Mouse (Mus musculus) heart, adult 9 months (tissue): Measurements from ENCODE around the gene Pycr1.

Experiments
- DNase-seq, 2 experiments: peaks; one replicate each; pipeline ENCODE4 v3.0.0; 2022; ENCODE audit warnings: low spot score in 2 of 2

Pycr1 gene

DNA sequence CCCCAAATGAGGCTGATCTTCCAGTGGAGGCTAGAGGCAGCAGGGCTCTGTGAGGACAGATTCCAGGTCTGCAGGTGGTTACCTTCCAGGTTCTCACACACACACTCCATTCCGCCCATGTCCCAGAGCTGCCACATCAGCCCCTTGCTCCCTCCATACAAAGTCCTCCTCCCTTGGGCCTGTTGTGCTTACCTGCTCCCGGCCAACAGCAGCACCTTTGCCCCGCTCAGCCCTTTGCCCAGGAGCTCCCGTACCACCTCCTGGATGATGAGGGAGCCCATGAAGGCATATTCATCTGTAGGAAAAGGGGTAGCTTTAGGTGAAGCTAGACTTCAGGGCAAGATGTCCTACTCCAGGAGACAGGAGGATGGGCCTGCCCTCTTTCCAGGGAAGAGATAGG is 13.7 kb upstream of the Pycr1 start:
- DNase-seq, result no peak

DNA sequence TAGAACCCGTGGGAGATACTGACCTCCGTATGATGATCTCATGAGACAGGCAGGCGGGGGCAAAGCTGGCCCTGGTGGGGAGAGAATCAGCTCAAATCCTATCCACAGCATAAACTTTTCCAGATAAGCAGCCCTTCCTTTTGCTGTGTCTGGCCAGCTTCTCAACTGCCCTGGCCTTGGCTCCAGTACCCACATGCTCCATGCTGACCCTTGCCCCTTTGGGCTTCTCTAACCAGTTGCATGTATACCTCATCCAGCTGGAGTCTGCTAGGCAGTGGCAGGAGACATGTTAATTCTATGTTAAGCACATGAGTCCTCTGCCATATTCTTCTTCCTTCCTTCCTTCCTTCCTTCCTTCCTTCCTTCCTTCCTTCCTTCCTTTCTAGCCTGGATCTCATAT is 11.2 kb upstream of the Pycr1 start:
- DNase-seq, result no peak

DNA sequence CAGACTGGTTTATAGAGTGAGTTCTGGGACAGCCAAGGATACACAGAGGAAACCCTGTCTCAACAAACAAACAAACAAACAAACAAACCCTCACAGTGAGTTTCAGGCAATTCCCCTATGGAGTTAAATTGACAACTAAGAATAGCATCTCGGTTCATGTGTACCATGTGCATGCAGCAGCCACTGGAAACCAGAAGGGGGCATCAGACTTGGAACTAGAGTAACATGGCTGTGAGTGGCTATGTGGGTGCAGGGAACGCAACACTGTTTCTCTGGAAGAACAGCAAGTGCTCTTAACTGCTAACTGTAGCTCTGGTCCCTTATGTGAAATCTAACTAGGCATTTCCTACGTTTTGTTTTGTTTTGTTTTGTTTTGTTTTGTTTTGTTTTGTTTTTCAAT is 8.3 kb upstream of the Pycr1 start:
- no peak for DNase-seq

DNA sequence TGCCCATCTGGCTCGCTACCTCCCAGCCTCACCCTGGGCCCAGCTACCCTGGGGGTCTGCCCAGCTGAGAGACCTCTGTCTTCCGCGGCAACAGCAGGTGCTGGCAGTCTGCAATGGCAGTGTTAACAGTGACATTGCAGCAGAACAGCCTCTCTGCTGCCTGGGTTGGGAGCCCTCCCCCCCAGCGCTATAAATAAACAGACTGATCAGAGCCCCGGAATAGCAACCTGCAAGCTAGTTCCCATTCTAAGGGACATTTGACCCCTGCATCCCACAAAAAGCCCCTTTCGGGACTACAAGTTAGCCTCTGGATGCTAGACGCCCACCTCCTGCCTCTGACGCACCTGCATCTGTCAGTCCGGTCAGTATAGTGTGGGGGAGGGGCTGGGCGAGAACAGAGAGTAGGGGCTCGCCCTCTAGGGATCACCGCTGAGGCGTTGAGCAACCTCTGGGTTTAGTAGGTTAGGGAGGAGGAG is 4.5 kb upstream of the Pycr1 start, which contains the start of gene Myadml2:
Gene Myadml2, minus strand, starts transcription at position 158 of the 476 bp plus-strand sequence.
- DNase-seq, result peak in 1 of 2 experiments; percentile 64

DNA sequence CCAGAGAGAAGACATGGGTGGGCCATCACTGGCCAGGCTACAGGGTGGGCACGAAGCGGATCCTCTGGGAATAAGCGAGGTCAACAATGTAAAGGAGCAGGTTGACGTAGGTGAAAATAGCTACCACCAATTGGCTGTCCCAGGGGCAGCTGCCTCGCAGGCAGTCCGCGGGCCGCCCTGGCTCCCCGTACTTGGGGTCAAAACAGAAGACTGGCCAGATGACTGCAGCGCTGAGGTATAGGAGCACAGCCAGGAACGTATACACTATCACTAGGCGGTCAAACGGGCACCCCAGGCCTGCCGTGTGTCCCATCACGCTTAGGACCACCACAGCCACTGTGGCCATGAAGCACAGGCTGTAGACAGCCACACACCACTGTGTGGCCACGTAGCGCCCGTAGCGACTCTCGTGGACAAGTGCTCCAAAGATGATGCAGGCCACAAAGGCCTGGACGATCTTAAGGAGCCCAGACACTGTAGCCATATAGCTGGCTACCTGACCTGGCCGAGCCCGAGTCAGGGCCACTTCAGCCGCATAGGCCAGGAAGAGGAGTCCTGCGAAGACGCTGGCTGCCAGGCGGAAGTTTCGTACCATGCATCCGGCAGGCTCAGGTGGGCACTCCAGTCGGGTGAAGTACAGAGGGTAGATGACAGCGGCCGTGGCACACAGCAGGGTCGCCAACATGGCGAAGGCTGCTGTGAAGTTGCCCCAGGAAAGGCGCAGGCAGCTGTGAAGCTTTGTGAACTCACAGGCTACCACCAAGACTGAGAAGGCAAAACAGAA is 3.7 kb upstream of the Pycr1 start:
- DNase-seq, result no peak

DNA sequence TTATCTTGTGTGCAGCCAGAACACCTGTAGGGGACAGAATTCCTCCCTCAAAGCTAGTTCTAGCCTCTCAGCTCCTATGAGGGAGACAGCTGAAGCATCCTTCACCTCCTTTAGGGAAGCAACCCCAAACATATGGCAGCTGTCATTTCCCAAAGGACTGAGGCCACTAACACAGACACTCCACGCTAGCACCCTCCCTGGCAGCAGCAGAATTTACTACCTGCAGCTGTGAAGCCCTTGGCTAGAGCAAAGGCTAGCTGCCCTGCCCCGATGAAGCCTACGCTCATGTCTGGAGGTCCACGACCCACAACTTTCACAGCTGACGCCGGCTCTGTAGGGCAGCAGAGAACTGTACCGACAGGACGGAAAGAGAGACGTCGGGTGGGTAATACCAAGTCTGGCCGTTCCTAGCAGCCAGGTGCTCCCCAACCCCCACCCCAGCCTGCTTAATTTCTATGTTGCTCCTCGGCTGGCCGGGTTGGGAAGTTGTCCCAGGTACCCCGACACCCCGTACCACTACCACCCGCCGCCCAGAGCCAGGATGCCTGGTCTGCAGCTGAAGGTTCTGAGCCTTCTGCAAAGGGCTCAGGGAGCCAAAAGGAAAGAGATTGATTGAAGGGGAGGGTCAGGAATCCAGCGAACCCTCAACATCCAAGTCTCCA is 499 bp downstream of the Pycr1 start:
- no peak for DNase-seq

DNA sequence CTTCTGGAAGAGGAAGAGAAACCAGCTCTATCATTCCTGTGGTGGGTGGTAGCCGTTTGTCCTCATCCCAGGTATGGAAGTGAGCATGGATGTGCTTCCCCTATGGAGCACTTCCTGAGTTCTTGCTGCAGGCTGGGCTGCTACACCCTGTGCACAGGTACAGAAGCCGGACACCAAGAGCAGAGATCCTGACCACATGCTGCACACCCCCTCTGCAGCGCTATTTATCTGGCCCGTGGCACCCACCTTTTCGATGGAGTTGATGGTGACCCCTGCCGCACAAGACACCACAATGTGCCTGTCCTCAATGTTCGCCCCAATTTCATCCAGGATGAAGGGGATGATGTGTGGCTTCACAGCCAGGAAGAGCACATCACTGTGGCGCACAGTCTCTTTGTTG is 1.7 kb downstream of the Pycr1 start:
- DNase-seq, result no peak

DNA sequence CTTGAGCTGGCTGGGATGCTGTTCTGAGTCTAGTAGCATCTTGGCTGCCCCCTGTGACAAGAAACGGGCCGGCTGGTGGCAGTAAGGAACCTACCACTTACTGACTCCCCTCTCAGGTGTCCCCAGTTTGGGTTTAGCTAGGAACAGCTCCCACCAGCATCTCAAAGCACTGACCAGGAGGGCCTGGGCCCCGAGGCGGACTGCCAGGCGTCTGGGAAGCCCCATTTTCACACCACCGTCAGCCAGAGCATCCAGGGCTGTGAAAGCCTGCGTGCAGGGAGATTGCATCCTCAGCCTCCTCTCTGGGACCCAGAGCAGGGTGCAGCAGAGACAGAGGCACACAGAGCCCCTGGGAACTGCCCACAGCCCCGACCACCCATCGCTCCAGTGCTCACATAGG is 2.3 kb downstream of the Pycr1 start:
- DNase-seq, result no peak

DNA sequence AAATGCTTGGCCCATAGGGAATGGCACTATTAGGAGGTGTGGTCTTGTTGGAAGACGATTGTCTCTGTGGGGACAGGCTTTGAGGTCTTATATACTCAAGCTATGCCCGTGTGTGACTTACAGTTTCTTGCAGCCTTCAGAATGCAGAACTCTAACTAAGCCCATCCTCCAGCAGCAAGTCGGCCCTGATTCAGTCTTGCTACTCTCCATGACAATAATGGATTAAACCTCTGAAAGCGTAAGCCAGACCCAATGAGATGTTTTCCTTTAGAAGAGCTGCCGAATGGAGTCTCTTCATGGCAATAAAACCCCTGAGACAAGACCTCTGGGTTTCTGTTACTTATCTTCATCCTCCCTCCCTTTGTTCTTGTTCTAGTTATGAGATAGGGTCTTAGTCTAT is 8.8 kb downstream of the Pycr1 start:
- no peak for DNase-seq

DNA sequence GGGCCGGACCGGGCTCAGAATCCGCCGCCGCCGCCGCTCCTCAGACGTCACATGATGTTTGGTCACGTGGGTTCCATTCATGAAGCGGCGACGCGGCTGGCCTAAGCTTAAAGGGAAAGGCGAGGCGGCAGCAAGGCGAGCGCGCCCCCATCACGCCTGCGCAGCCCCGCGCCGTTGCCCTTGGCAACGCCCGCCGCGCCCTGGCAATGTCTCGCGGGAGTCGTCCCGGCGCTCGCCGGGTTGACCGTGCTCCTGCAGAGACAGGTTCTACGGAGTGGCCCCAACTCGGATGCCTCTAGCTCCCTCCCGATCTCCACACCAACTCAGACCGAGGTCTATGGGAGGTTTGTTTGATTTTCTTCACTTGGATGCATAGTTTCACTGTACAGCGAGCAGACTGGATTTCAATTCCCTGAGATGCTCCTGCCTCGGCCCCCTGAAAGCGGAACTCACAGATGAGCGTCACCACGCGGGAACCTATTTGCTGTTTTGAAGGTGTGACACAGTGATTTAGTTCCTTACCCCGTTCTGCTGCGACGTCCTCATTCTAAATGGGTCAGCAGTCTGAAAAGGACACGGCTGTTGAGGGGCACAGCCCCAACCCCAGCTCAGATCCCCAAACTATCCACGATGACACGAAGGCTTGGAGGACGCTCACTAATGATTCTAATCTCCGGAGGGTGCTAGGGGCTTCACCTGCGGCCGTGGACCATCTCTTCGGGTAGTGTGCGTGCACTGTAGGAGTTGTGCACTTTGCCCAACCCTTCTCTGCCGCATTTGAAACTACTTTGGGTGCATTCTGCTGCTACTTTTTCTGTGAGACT is 9.8 kb downstream of the Pycr1 start, which contains the start of gene Mafg:
Gene Mafg, minus strand, starts transcription at position 81 of the 824 bp plus-strand sequence.
- DNase-seq, result peak; percentile 90 to 91

DNA sequence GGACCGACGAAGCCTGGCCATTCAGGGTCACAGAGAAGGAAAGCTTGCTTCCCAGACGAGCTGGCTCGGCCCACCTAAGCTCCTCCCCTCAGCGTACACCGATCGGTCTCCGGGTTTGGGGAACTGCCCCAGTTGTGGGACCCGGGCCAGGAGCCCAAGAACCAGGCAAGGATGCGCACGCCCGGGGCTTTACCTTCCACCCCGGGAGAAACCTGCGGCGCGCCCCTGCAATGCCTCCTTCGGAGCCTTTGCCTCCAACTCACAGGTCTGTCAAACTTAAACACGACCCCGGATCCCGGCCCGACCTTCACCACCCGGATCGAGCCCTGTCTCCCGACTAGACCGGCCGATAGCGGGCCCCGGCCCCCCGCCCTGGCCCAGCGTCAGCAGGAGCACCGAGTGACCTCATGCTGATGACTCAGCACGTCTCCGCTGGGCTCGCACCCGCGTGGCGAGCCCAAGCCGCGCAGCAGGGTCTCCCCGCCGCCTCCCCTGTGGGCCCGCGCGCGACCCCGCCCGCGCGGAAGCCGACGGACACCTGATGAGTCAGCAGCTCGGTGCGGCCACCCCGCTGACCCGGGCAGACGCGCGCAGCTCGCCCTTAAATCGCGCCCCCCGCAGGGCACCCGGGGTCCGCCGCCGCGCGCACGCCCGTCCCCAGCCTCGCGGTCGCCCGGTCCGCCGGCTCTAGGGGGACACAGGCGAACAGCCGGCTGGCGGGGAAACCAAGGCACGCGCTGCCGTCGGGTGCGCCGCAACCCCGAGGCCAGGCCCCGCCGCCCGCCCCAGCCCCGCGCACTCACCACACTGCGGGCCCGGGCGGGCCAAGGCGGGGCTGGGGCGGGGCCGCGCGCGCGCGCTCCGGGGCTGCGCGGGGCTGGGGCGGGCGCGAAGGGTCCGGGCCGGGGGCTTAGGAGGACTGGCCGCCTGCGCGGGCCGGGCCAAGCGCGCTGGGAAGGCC is 10.7 kb downstream of the Pycr1 start:
- peak; percentile 74 to 75 for DNase-seq

DNA sequence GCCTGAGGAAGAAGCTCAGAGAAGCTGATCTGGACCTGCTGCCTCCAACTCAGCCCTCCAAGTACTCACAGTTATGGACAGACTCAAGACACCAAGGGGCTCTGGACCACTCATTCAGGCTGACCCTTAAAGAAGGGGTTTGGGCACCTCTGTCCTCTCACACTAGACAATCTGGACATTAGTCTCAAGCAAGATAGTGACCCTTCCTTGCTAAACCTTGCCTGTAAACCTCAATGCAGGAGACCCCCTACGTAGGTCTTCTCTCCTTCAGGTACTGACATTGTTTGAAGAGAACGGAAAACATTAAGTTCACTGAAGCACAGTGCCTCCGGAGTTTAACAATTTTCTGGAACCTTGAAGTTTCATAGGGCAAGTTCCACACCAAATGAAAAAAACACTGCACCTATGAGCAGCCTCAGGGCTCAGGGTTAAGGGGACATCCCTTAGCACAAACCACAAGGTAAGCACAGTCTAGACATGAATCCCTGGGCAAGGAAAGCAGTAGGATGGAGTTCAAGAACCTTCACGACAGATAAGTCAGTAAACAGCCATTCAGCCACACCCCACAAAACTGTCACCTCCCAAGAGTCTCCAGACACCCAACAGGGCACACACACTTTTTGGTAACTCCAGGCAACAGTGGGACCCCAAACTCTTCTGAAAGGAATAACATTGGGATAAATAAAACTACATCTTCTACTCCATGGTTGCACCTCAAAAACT is 11.7 kb downstream of the Pycr1 start:
- no peak for DNase-seq

DNA sequence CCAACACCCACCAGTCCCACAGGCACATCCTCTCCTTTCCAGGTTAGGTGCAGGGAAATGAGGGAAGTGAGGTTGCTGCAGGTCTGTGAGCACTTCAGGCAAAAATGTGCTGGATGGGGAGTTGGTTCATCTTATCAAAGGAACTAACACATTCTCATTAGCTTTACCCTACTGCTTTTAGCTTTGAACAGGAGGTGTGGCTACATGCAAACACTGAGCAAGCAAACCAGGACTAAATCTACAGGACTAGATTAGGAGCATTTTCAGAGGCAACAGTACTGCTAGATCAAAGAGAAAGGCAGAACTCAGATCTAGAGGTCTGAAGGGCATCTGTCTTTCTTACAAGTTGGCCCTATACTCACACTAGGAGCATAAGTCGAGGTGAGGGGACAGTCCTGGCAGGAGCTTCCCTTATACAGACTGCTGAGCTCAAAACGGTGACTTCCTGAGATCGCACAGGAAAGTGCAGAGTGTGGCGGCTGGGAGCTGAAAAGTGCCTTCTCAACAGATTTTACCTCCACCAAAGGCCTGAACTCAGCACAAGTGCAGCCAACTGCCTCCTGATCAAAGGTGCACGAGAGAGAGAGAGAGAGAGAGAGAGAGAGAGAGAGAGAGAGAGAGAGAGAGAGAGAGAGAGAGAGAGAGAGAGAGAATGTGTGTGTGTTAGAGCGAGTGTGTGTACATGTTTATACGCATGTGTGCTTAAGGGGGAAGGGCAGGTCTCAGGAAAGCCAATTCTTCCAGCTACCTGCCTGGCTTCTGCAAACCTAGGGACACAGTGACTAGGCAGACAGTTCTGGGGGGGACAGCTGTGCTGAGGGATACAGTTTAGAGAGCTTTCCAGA is 12.5 kb downstream of the Pycr1 start:
- DNase-seq, result no peak

DNA sequence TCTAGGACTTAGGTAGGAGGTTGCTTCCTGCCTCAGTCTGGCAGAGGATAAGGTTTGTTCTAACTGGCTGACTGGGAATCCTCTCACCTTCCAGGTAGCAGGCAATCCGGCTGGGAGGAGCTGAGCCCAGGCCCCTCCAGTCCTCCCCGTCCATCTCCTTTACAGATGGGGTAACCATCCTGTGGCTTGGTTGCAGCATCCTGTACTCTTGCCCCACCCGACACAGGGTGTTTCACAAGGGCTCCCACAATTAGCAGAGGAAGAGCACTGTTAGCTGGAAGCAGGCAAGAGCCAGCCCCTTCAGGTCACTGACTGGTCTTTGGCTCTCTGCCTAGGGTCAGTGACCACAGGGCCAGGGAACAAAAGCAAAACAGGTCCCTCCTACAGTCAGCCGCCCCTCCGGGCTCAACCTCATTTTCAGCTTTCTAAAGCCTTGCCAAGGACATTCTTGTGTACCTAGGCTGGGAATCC is 13.1 kb downstream of the Pycr1 start:
- peak; percentile 51 to 57 for DNase-seq

DNA sequence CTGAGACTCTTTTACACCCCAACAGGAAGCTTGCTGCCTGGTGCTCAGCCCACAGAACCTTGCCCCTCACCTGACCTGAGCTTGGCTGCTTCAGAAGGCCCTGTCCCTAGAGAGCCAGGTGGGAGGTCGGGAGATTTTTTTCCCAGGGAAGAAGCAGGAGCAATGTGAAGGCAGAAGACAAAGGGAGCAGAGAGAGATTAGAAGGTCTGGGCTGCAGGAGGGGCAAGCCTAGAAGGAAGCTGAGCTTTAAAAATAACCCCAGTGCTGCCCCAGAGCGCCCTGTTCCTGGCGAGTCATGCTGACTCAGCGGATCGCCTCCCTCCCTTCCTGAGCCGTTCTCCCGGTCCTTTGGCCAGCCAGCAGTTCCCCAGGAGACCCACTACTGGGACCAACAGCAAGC is 13.7 kb downstream of the Pycr1 start:
- peak; percentile 63 for DNase-seq

DNA sequence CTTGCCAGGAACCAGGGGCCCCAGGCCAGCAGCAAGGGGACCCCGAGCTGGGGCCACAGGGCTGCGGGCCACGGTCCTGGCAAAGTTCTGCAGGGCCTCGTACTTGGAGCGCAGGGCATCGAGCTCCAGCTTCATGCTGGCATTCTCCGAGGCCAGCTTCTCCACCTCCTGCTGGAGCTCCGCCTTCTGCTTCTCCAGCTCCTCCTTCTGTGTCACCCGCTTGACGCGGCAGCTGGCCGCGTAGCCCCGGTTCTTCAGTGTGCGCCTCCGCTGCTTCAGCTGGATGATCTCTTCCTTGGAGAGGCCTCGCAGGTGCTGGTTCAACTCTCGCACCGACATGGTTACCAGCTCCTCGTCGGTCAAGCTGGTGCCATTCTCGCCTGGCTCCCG is 14.2 kb downstream of the Pycr1 start:
- DNase-seq, result no peak

DNA sequence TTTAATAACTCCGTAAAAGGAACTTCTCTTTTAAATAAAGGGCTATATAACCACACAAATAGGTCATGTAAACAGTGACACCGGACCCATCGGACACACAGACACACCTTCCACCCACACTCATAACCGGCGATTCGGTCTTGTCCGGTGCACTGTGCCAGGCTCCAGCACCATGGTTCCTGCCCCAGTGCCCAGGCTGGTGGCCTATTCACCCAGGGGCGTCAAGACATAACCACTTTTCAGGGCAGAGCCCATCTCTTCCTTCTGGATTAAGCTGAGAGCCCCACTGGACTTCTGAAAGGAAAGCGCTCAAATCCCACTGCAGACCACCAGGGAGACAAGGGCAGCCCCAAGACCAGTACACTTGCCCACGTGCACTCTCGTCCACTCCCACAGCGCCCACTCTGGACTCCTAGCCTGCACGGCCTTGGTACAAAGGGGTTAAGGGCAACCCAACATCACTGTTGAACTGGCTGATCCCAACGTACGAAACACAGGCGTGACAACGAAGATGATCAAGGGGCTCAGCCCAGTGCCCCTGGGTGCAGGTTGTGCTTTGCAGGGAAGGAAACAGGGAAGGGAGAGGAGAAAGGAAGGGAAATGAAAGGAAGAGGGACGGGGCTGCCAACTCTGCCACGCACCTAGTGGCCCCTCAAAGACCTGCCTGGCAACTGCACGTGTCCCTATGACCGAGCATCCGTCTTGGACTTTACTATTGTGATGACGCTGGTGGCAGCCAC is 14.8 kb downstream of the Pycr1 start:
- no peak for DNase-seq

DNA sequence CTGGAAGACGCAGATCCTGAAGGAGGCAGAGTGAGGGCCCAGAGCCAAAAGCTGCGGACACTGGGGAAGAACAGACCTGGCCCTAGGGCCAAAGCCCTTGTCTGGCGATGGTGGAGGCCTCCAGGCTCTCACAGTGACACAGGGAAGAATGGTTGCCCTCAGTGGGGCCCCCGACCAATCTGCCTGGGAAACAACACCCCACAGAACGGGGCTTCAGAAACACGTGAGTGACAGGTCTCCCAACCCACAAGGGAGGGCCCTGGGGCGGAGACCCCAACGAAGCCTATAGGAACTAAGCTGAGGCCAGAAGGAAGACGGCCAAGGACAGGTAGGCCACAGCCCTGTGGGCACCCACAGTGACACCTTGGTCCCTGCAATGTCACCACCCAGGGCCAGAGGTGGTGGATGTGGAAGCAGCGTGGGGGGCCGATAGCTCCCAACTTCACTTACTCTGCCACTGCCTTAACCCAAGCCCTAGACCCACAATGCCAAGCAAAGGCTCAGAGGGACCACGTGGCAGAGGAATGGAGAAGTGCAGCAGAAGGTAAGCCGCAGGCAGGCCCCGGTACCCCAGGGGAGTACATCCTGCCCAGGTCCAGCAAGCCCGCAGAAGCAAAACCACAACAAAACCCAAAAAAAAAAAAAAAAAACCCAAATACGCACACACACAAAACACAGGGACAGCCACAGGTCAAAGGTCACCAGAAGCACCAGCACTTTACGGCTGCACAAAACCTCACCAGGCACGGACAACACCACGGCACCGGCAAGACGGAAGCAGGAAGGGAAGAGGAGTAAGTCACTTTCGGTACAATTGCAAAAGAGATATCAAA is 15.9 kb downstream of the Pycr1 start:
- DNase-seq, result no peak
